Mouse (Mus musculus) cerebellum, adult 11-12 months (tissue): Measurements from ENCODE around the gene Macrod1.

ENCODE experiments used
- DNase-seq: peaks from one replicate; pipeline ENCODE4 v3.0.0; 2022

Macrod1 gene

GRCm38 (mm10) chr19:7205326-7205725 lies 148.7 kb downstream of the Macrod1 start:
- no peak for DNase-seq

GRCm38 (mm10) chr19:7205753-7206736 lies 149.4 kb downstream of the Macrod1 start, which contains the start of gene Otub1:
Gene Otub1 (minus strand): TSS chr19:7206316.
- DNase-seq = peak; percentile 92

DNA sequence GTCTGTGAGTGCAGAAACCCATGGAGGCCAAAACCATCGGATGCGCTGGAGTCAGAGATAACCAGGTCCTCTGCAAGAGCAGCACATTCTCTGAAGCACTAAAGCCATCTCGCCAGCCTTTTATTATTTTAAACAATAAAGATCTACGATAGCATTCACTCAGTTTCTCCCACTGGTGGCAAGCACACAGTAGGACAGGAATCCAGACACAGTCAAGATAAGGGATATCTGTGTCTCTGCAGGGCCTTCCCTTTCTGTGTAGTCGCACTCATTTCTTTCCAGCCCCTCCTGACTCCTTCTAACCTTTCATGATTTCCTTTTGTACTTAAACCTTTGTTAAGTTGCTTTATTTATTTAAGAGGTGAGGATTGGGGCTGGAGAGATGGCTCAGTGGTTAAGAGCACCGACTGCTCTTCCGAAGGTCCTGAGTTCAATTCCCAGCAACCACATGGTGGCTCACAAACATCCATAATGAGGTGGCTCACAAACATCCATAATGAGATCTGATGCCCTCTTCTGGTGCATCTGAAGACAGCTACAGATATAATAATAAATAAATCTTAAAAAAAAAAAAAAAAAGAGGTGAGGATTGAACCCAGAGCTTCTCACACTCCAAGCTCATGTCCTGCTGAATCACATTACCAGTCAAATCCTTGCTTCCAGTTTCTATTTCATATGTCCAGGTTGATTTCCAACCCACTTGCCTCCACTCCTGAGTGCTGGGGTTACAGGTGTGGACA lies 153.5 kb downstream of the Macrod1 start:
- DNase-seq = no peak

DNA sequence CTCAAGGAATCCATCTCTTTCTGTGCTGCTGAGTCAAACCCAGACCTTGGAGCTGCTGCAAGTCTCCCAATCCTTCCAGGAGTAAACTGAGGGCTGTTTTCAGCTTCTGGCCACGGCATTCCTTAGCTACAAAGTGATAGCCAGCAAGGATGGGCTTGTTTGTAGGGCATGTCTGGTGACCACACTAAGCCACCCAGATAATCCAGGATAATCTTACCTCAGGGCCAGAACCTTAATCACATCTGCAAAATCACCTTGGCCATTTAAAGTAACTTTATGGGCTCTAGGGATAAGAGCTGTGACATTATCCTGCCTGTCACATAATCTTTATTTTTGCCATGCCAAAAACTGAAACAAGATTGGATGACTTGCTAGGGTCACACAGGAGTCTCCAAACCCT lies 155.6 kb downstream of the Macrod1 start:
- no peak for DNase-seq

DNA sequence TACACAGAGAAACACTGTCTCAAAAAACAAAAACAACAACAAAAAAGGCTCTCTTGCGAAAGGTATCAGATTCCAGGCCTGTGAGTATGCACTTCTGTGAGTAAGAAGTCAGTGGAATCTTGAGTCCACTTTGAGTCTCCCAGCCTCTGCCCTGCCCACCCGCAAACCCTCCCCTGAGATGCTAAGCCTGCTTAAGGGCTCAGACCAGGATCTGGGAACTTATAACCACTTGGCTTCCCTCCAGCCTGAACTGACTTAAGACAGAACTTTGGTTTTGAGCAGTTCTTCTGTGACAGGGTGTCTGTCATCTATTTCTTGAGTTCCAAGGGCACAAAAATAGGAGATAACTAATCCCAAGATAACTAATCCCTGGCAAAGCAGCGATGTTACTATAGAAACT lies 156.4 kb downstream of the Macrod1 start:
- no peak for DNase-seq

DNA sequence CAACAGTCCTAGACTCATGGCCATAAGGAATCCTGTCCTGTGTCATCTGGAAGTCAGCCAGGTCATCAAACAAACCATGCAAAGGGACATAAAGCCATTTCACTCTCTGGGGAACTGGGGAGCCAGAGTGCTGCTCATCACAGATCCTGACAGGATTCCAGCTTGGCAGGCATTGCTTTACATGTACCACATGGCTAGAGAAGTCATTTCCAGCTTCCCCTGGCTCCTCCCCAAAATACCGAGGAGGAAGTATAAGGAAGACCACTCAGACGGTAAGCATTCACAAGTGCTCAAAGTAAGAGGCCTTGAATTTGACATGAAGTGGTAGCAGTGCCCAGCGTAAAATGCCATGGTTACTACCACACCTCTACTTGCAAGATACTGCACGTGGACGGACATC lies 157.9 kb downstream of the Macrod1 start:
- peak; percentile 73 for DNase-seq

GRCm38 (mm10) chr19:7217162-7217925 lies 160.7 kb downstream of the Macrod1 start, which contains the start of gene Cox8a:
Gene Cox8a (minus strand): TSS chr19:7217616.
- peak; percentile 99 for DNase-seq

DNA sequence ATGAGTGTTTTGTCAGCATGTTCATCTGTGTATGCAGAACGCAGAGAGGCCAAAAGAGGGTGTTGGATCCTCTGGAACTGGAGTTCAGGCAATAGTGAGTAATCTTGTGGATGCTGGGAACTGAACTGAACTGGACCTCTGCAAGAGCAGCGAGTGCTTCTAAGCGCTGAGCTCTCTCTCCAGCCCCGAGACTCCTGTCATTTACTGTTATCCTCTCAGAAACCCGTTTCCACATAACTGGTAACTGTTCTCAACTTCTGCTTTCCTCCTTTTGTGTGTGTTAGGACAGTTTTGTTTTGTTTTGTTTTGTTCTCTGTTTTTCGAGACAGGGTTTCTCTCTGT lies 161.3 kb downstream of the Macrod1 start:
- no peak for DNase-seq

- DNase-seq = no peak
Observed at GRCm38 (mm10) chr19:7218753-7219152, 162.1 kb downstream of the Macrod1 start.

- no peak for DNase-seq
Observed at GRCm38 (mm10) chr19:7222196-7222595, 165.6 kb downstream of the Macrod1 start.

- no peak for DNase-seq
Observed at GRCm38 (mm10) chr19:7223488-7223887, 166.9 kb downstream of the Macrod1 start.

GRCm38 (mm10) chr19:7224253-7224652 lies 167.6 kb downstream of the Macrod1 start:
- no peak for DNase-seq

DNA sequence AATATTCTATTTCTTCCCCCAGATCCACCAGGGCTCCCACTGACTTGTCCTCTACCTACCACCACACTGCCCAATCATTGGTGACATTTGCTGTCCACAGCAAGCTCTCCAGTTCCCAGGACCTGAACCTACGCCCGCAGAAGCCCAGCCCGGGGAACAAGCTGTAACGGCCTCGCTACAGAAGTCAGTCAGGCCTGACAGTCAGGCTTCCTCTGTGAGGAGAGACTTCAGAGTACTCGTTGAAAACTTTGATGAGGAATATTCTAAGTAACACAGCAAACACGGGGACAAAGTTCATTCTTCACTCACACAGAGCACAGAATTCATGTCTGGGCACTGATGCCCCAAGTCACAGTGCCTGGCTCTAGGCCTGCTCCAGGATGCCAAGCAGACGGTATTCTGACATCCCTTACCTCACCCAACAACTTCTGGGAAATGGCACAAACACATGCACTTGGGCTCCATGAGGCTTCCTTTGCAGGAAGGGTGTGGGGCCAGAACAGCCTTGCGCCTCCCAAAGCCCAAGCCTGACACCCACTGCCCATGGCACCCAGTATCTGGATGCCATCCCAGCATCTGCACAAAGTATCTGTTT lies 168.6 kb downstream of the Macrod1 start:
- DNase-seq = no peak

- DNase-seq = no peak
Observed at GRCm38 (mm10) chr19:7226511-7226914, 169.9 kb downstream of the Macrod1 start.

- peak; percentile 79 for DNase-seq
Observed at GRCm38 (mm10) chr19:7234537-7235221, 178.1 kb downstream of the Macrod1 start.

GRCm38 (mm10) chr19:7235461-7235860 lies 178.9 kb downstream of the Macrod1 start:
- DNase-seq = no peak

DNA sequence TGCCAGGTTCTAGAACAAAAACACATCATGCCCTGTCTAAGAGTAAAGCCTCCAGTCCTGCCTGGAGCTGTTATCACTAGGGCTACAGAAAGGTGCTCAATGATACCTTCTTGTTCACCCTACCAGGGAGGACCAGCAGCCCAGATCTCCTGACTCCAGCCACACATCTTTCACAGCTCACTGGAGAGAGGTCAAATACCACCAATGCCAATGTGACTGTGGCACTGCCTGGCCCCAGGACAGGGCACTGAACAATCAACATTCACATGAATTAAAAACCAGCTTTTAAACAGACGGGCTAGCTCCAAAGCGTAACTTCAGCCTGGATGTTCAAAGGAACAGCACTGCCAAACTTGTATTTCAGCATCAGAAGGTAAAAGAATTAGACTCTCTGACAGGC lies 179.4 kb downstream of the Macrod1 start:
- no peak for DNase-seq

- no peak for DNase-seq
Observed at GRCm38 (mm10) chr19:7236742-7237141, 180.1 kb downstream of the Macrod1 start.

GRCm38 (mm10) chr19:7239574-7239973 lies 183.0 kb downstream of the Macrod1 start:
- no peak for DNase-seq

DNA sequence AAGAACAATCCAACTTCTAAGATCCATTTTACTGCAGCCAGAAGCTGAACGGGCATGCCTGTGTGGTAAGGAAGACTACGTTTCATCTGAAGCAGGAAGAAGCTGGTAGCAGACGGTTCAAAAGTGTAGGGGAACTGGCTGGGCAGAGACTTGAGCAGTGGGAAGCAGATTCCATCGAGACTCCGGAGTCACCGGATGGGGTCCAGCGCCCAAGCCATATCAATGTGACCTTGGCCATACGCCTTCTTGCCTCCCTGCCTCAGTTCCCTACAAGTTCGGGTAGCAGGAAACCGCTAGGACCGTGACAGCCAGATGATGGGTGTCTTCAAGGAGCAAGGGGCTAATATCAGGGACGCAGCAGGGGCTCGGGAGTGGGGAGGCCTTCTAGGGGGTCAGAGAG lies 183.7 kb downstream of the Macrod1 start:
- DNase-seq = peak; percentile 70

- peak; percentile 96 for DNase-seq
Observed at GRCm38 (mm10) chr19:7240782-7241690, 184.4 kb downstream of the Macrod1 start, which contains the start of gene Naa40. Gene Naa40 (minus strand): TSS chr19:7241183.
